Mouse (Mus musculus) embryonic fibroblast, embryonic 13.5 days (primary cell): ENCODE data around the gene Setdb1. TPM values are rescaled to one million over a fixed set of nuclear protein-coding genes. Genes with fewer than 3 reads are reported as not detected.

Experiments used
- H3K27ac ChIP-seq: 2 replicates; pipeline ENCODE4 v1.5.1; 2012; ENCODE audit warnings: low read length, control low read depth, inconsistent platforms; ENCODE audit not compliant: insufficient read depth
- H3K4me1 ChIP-seq: 2 replicates; pipeline ENCODE4 v1.6.1; 2011; ENCODE audit warnings: low read length; ENCODE audit not compliant: control insufficient read depth, insufficient read depth
- H3K4me3 ChIP-seq: 2 replicates; pipeline ENCODE4 v1.5.1; 2011; ENCODE audit warnings: mild to moderate bottlenecking, control low read depth, low read length; ENCODE audit not compliant: insufficient read depth
- CTCF ChIP-seq: IDR thresholded peaks from 2 replicates; pipeline ENCODE4 v1.5.1; 2011; ENCODE audit warnings: mild to moderate bottlenecking, control low read depth, low read length, moderate library complexity, borderline replicate concordance; ENCODE audit not compliant: insufficient read depth
- POLR2A ChIP-seq: IDR thresholded peaks from 2 replicates; pipeline ENCODE4 v1.6.1; 2011; ENCODE audit warnings: low read depth, mild to moderate bottlenecking, control low read depth, low read length, moderate library complexity
- polyA plus RNA-seq: library from polyadenylated mRNA; stranded (reverse); fragments of >200 nt; gene quantifications from 2 replicates; pipeline ENCODE4 v1.2.4, GENCODE M21; 2011; ENCODE audit warnings: low read depth; ENCODE audit not compliant: missing spikeins, insufficient read length

Gene Setdb1
- polyA plus RNA-seq, 1 experiment: 34.3 TPM

DNA sequence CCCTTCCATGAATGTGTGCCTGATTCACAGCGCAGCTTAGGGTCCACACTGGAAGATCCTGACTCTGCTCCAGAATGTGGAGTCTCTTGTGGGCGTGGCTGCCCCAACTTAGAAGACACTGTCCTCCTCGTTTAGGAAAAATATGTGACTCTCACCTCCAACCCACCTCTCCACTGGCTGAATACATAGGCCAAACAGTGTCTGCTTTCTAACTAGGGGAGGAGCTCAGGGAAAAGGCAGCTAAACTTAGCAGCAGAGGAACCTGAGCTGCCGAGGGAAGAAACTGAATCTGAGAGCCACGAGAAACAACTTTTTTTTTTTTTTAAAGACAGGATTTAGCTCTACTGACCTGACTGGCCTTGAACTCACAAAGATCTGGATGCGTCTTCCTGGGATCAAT, 81.8 kb downstream of the Setdb1 start:
- Histone ChIP-seq H3K27ac (no peak overlapping the region), H3K4me1 (no peaks in the 10 kb centered on the region; the same call in 1 of the 2 replicates), H3K4me3 (no peak overlapping the region)
- TF ChIP-seq CTCF (no peak), POLR2A (no peak)

- TF ChIP-seq POLR2A (no peak), CTCF (no peak)
- Histone ChIP-seq H3K4me3 (no peak overlapping the region), H3K27ac (no peak overlapping the region), H3K4me1 (no peaks in the 10 kb centered on the region; the same call in 1 of the 2 replicates)
Observed at GRCm38 (mm10) chr3:95274453-95274852, 82.5 kb downstream of the Setdb1 start.

Other genes starting within 250 kb of the Setdb1 start
- gene Vps72, start 246.2 kb downstream of the Setdb1 start, polyA plus RNA-seq: 37.2 and 40.4 TPM in 2 replicates
- gene Tmod4, start 232.7 kb downstream of the Setdb1 start, polyA plus RNA-seq: not detected in 2 replicates
- gene Scnm1, start 223.2 kb downstream of the Setdb1 start, polyA plus RNA-seq: 43.5 and 51.5 TPM in 2 replicates
- 5.4 and 5.6 TPM in 2 replicates for gene Lysmd1, start 223.1 kb downstream of the Setdb1 start, polyA plus RNA-seq
- 0.47 TPM in 1 of 2 replicates, not detected in the other for gene Tnfaip8l2, start 214.8 kb downstream of the Setdb1 start, polyA plus RNA-seq
- 5.9 and 8.6 TPM in 2 replicates for gene Sema6c, start 196.7 kb downstream of the Setdb1 start, polyA plus RNA-seq
- 16.1 and 22.7 TPM in 2 replicates for gene Gabpb2, start 139.3 kb downstream of the Setdb1 start, polyA plus RNA-seq
- 65.4 and 67.4 TPM in 2 replicates for gene Cdc42se1, start 128.5 kb downstream of the Setdb1 start, polyA plus RNA-seq
- gene Mllt11, start 125.0 kb downstream of the Setdb1 start, polyA plus RNA-seq: 33.0 and 44.0 TPM in 2 replicates
- not detected in 2 replicates for gene Gm128, start 115.6 kb downstream of the Setdb1 start, polyA plus RNA-seq
- gene Bnipl, start 106.0 kb downstream of the Setdb1 start, polyA plus RNA-seq: not detected in 2 replicates
- gene Mindy1, start 75.9 kb downstream of the Setdb1 start, polyA plus RNA-seq: 25.5 and 26.9 TPM in 2 replicates
- gene Prune1, start 75.1 kb downstream of the Setdb1 start, polyA plus RNA-seq: 22.2 and 22.9 TPM in 2 replicates
- 0.79 and 1.2 TPM in 2 replicates for gene Anxa9, start 50.0 kb downstream of the Setdb1 start, polyA plus RNA-seq
- 159 and 178 TPM in 2 replicates for gene Cers2, start 42.4 kb downstream of the Setdb1 start, polyA plus RNA-seq
- not detected in 2 replicates for gene 4930558C23Rik, start 45.6 kb upstream of the Setdb1 start, polyA plus RNA-seq
- gene Arnt, start 77.2 kb upstream of the Setdb1 start, polyA plus RNA-seq: 56.8 and 72.1 TPM in 2 replicates
- gene Ctsk, start 142.1 kb upstream of the Setdb1 start, polyA plus RNA-seq: 60.5 and 72.7 TPM in 2 replicates
- gene Ctss, start 169.6 kb upstream of the Setdb1 start, polyA plus RNA-seq: 0.60 and 5.1 TPM in 2 replicates
- not detected in 2 replicates for gene Hormad1, start 202.5 kb upstream of the Setdb1 start, polyA plus RNA-seq
- gene Golph3l, start 231.7 kb upstream of the Setdb1 start, polyA plus RNA-seq: 20.7 and 27.6 TPM in 2 replicates